Mouse (Mus musculus): ENCODE measurements at regions not wholly inside any gene's neighbourhood (a gene's known extent, or its start where the extent isn't known, plus 50 kb on each side); places are given as distances from the start of the nearest gene placed in this dataset.

DNA sequence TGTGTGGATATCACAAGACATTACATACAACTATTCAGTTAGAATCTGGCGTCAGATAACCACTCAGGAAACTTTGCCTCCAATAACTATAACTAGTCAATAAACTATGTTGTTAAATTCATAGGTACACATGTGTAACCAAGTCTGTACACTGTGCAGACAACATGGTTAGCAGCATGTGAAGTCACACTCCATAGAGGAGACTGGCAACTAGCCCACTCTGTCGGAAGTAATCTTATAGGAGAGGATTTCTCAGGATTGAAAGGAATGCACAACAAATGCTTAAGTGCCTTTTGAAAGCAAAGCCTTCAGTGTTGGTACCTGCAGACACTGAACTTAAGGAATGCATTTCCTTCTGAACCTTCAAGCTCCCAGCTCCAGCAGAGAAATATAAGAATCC is 693.0 kb upstream of the Ptbp2 start:
- Histone ChIP-seq H3K27ac (ENCODE audit: low read length) (no peak overlapping the region), H3K4me1 (ENCODE audit: insufficient read depth, low read length) (no peaks in the 10 kb centered on the region), H3K36me3 (ENCODE audit: insufficient read depth, low read length) (no peaks in the 10 kb centered on the region), H3K4me2 (replicated peaks; ENCODE audit: low read depth, low read length) (no peak overlapping the region), H3K9ac (replicated peaks; ENCODE audit: low read length) (no peak overlapping the region), H3K4me3 (ENCODE audit: low read length) (no peak overlapping the region), H3K27me3 (ENCODE audit: insufficient read depth, low read length) (no peaks in the 10 kb centered on the region), H3K9me3 (ENCODE audit: low read length) (no peaks in the 10 kb centered on the region)
- ATAC-seq (ENCODE audit: low FRiP score, low TSS enrichment): no peak
- WGBS: 63% methylated on average over 2 of the region's 2 CpGs

GRCm38 (mm10) chr3:120473645-120474038 is 689.4 kb upstream of the Ptbp2 start:
- Histone ChIP-seq H3K9ac (replicated peaks; ENCODE audit: low read length) (no peak overlapping the region), H3K9me3 (ENCODE audit: low read length) (no peaks in the 10 kb centered on the region), H3K27me3 (ENCODE audit: insufficient read depth, low read length) (no peaks in the 10 kb centered on the region), H3K27ac (ENCODE audit: low read length) (no peak overlapping the region), H3K4me1 (ENCODE audit: insufficient read depth, low read length) (no peaks in the 10 kb centered on the region), H3K4me3 (ENCODE audit: low read length) (no peak overlapping the region), H3K4me2 (replicated peaks; ENCODE audit: low read depth, low read length) (no peak overlapping the region), H3K36me3 (ENCODE audit: insufficient read depth, low read length) (no peaks in the 10 kb centered on the region)
- WGBS: 71% methylated on average over 2 of the region's 2 CpGs
- ATAC-seq (ENCODE audit: low FRiP score, low TSS enrichment): peak; percentile 81; the same call in 1 of the 2 replicates

DNA sequence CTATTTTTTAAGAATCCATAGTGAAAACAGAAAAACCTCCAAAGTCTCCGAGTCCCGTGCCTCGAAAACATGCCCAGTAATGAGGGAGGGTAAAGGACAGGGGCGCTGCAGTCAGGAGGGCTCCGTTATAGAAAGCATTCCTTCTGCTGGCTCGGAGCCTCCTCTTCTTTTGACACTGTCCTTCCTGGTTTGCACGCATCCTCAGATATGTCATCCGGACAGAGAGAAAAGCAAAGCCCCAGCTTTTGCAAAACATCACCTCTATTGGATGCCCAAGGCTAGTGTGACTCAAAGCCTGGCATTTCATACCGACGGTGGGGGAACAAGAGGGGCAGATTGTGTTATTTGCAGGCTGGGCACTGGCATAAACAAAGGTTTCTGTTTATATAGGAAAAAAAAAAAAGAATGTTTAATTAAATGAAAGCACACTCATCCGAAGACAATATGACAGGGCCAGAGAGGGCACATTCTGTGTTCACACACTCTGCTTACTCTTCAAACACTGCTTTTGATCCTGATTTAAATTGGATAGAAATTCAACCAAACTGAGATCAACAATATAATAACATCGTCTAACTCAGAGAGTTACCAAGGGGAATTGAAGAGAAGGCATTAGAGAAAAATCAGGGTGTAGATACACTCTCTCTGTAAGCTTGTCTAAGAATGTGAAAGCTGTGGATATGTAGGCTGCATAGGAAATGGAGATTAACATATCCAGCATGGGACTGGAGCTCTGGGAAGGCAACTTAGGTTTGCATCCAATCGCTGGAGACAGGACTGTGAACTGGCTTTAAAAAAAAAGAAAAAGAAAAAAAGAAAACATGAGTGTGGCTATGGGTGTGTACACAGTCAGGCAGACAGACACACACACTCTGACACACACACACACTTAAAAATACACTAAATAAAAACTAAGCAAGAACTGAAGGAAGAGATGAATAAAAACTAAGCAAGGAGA is 688.7 kb upstream of the Ptbp2 start:
- Histone ChIP-seq H3K36me3 (ENCODE audit: insufficient read depth, low read length) (no peaks in the 10 kb centered on the region), H3K4me2 (replicated peaks; ENCODE audit: low read depth, low read length) (no peak overlapping the region), H3K9ac (replicated peaks; ENCODE audit: low read length) (no peak overlapping the region), H3K9me3 (ENCODE audit: low read length) (no peaks in the 10 kb centered on the region), H3K4me3 (ENCODE audit: low read length) (no peak overlapping the region), H3K27me3 (ENCODE audit: insufficient read depth, low read length) (no peaks in the 10 kb centered on the region), H3K4me1 (ENCODE audit: insufficient read depth, low read length) (no peaks in the 10 kb centered on the region), H3K27ac (ENCODE audit: low read length) (no peak overlapping the region)
- ATAC-seq (ENCODE audit: low FRiP score, low TSS enrichment): peak; percentile 61; the same call in 1 of the 2 replicates
- WGBS: 69% methylated on average over 13 of the region's 13 CpGs

GRCm38 (mm10) chr3:120471878-120472444 is 687.7 kb upstream of the Ptbp2 start:
- Histone ChIP-seq H3K4me3 (ENCODE audit: low read length) (no peak overlapping the region), H3K27ac (ENCODE audit: low read length) (no peak overlapping the region), H3K4me1 (ENCODE audit: insufficient read depth, low read length) (no peaks in the 10 kb centered on the region), H3K36me3 (ENCODE audit: insufficient read depth, low read length) (no peaks in the 10 kb centered on the region), H3K27me3 (ENCODE audit: insufficient read depth, low read length) (no peaks in the 10 kb centered on the region), H3K4me2 (replicated peaks; ENCODE audit: low read depth, low read length) (no peak overlapping the region), H3K9ac (replicated peaks; ENCODE audit: low read length) (no peak overlapping the region), H3K9me3 (ENCODE audit: low read length) (no peaks in the 10 kb centered on the region)
- no peak for ATAC-seq (ENCODE audit: low FRiP score, low TSS enrichment)
- 81% methylated on average over 2 of the region's 2 CpGs for WGBS

GRCm38 (mm10) chr3:120468887-120469286 is 684.6 kb upstream of the Ptbp2 start:
- no peak for ATAC-seq (ENCODE audit: low FRiP score, low TSS enrichment)
- Histone ChIP-seq H3K4me2 (replicated peaks; ENCODE audit: low read depth, low read length) (no peak overlapping the region), H3K4me3 (ENCODE audit: low read length) (no peak overlapping the region), H3K4me1 (ENCODE audit: insufficient read depth, low read length) (no peaks in the 10 kb centered on the region), H3K27ac (ENCODE audit: low read length) (no peak overlapping the region), H3K9ac (replicated peaks; ENCODE audit: low read length) (no peak overlapping the region), H3K27me3 (ENCODE audit: insufficient read depth, low read length) (no peaks in the 10 kb centered on the region), H3K9me3 (ENCODE audit: low read length) (no peaks in the 10 kb centered on the region), H3K36me3 (ENCODE audit: insufficient read depth, low read length) (no peaks in the 10 kb centered on the region)
- 49% methylated on average over 2 of the region's 2 CpGs for WGBS

DNA sequence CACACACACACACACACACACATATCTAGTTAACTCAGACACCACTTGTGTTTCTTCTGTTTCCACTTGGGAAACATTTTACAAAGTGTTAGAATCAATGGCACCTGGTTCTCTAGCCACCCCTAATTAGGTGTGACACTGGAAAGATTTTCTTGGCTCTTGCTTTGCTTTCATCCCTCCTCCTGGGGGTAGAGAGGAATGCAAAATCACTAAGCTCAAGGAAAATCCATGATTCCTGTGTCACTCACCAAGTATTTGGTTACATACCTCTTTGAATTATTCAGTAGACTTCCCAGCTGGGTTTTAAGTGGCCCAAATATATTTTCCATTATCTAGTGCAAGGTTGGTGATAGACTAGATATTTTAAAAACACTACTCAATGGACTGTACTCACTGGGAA is 676.5 kb upstream of the Ptbp2 start:
- ATAC-seq (ENCODE audit: low FRiP score, low TSS enrichment): no peak
- Histone ChIP-seq H3K9me3 (ENCODE audit: low read length) (no peaks in the 10 kb centered on the region), H3K9ac (replicated peaks; ENCODE audit: low read length) (no peak overlapping the region), H3K27ac (ENCODE audit: low read length) (no peak overlapping the region), H3K4me2 (replicated peaks; ENCODE audit: low read depth, low read length) (no peak overlapping the region), H3K27me3 (ENCODE audit: insufficient read depth, low read length) (no peaks in the 10 kb centered on the region), H3K4me3 (ENCODE audit: low read length) (no peak overlapping the region), H3K4me1 (ENCODE audit: insufficient read depth, low read length) (no peaks in the 10 kb centered on the region), H3K36me3 (ENCODE audit: insufficient read depth, low read length) (no peaks in the 10 kb centered on the region)

DNA sequence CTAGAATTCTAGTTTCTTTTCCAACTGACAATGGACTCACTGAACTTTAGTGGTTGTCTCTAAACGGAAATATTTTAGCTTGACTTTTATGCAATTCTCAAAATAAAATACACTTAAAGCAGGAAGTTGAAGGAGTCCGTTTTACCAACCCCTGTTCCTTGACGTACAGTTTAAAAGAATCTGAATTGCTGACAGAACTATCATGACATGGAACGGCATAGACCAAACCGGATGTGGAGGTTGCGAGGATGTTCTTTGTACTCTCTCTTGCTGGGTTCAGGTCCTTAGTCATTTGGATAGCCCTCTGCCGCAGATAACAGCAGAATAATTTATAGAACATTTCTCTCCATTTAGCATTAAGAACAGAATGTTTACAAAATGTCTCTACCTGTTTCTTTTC is 673.6 kb upstream of the Ptbp2 start:
- Histone ChIP-seq H3K4me2 (replicated peaks; ENCODE audit: low read depth, low read length) (no peak overlapping the region), H3K4me1 (ENCODE audit: insufficient read depth, low read length) (no peaks in the 10 kb centered on the region), H3K9me3 (ENCODE audit: low read length) (no peaks in the 10 kb centered on the region), H3K36me3 (ENCODE audit: insufficient read depth, low read length) (no peaks in the 10 kb centered on the region), H3K27ac (ENCODE audit: low read length) (no peak overlapping the region), H3K27me3 (ENCODE audit: insufficient read depth, low read length) (no peaks in the 10 kb centered on the region), H3K9ac (replicated peaks; ENCODE audit: low read length) (no peak overlapping the region), H3K4me3 (ENCODE audit: low read length) (no peak overlapping the region)
- WGBS: 79% methylated on average over 7 of the region's 7 CpGs
- no peak for ATAC-seq (ENCODE audit: low FRiP score, low TSS enrichment)

DNA sequence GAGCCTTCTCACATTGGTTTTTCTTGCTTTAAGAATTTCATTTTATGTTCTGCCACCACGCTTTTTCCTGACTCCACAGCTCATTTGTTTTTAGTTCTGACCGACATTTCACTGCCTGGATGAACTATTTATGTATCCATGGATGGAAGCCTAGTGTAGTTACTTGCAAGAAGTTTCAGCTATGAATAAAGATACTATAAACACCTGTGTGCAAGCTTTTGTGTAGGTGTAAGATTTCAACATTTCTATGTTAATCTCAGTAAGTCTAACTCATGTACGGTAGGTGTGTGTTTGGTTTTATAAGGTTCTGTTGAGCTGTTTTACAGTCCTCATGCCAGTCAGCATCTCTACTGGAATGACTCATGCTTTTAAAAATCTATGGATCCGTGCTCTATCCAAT is 656.9 kb upstream of the Ptbp2 start:
- Histone ChIP-seq H3K9me3 (ENCODE audit: low read length) (no peaks in the 10 kb centered on the region), H3K27me3 (ENCODE audit: insufficient read depth, low read length) (no peaks in the 10 kb centered on the region), H3K36me3 (ENCODE audit: insufficient read depth, low read length) (no peaks in the 10 kb centered on the region), H3K4me3 (ENCODE audit: low read length) (no peak overlapping the region), H3K27ac (ENCODE audit: low read length) (no peak overlapping the region), H3K4me1 (ENCODE audit: insufficient read depth, low read length) (no peaks in the 10 kb centered on the region), H3K4me2 (replicated peaks; ENCODE audit: low read depth, low read length) (no peak overlapping the region), H3K9ac (replicated peaks; ENCODE audit: low read length) (no peak overlapping the region)
- ATAC-seq (ENCODE audit: low FRiP score, low TSS enrichment): no peak
- 55% methylated on average over 4 of the region's 4 CpGs for WGBS

DNA sequence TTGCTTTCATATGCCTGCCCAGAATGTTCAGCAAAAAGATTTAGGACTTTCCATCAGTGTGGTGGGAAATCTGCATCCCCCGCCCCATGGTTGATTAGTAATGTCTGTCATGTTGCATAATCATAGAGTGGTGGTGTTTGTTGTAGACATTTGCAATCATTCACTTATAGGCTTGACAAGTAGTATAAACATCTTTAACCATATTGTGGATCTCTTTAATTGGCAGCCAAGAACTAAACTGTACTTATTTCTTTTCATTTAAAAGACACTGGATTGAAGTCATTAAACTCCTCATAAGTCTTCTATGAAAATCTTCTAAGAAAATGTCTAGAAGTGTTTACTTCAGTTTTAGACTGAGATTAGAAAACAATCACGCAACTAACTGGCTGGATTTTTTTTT is 646.0 kb upstream of the Ptbp2 start:
- no peak for ATAC-seq (ENCODE audit: low FRiP score, low TSS enrichment)

GRCm38 (mm10) chr3:120416634-120417033 is 632.4 kb upstream of the Ptbp2 start:
- Histone ChIP-seq H3K27ac (ENCODE audit: low read length) (no peak overlapping the region), H3K4me1 (ENCODE audit: insufficient read depth, low read length) (no peaks in the 10 kb centered on the region), H3K4me2 (replicated peaks; ENCODE audit: low read depth, low read length) (no peak overlapping the region), H3K9me3 (ENCODE audit: low read length) (no peaks in the 10 kb centered on the region), H3K27me3 (ENCODE audit: insufficient read depth, low read length) (no peaks in the 10 kb centered on the region), H3K36me3 (ENCODE audit: insufficient read depth, low read length) (no peaks in the 10 kb centered on the region), H3K9ac (replicated peaks; ENCODE audit: low read length) (no peak overlapping the region), H3K4me3 (ENCODE audit: low read length) (no peak overlapping the region)
- 36% methylated on average over 3 of the region's 3 CpGs for WGBS
- no peak for ATAC-seq (ENCODE audit: low FRiP score, low TSS enrichment)

More for the DNA sequence above, 646.0 kb upstream of the Ptbp2 start:
- no peak overlapping the region for H3K27ac ChIP-seq (ENCODE audit: low read length)
- no peaks in the 10 kb centered on the region for H3K9me3 ChIP-seq (ENCODE audit: low read length)
- 63% methylated on average over 2 of the region's 2 CpGs for WGBS
- no peak overlapping the region for H3K9ac ChIP-seq (replicated peaks; ENCODE audit: low read length)
- no peaks in the 10 kb centered on the region for H3K4me1 ChIP-seq (ENCODE audit: insufficient read depth, low read length)
- H3K27me3 ChIP-seq (ENCODE audit: insufficient read depth, low read length): no peaks in the 10 kb centered on the region
- no peak overlapping the region for H3K4me2 ChIP-seq (replicated peaks; ENCODE audit: low read depth, low read length)
- H3K4me3 ChIP-seq (ENCODE audit: low read length): no peak overlapping the region
- no peaks in the 10 kb centered on the region for H3K36me3 ChIP-seq (ENCODE audit: insufficient read depth, low read length)

All from kidney, embryonic 16.5 days (tissue).